Mouse (Mus musculus): Measurements from ENCODE around the gene Soga1. TPM values are rescaled to one million over a fixed set of nuclear protein-coding genes. Genes with fewer than 3 reads are reported as not detected.

The Soga1 gene
- polyA plus RNA-seq, 2 experiments, result 5.5 to 14.2 TPM

GRCm38 (mm10) chr2:157101650-157102049, 22.6 kb upstream of the Soga1 start:
- H3K4me2 ChIP-seq (replicated peaks; ENCODE audit: low read depth, low read length, severe bottlenecking), result no peak overlapping the region
- no peaks in the 10 kb centered on the region for H3K27me3 ChIP-seq (ENCODE audit: control insufficient read depth, insufficient read depth, low read length)
- H3K9ac ChIP-seq (ENCODE audit: low read depth, low read length, severe bottlenecking), result no peak overlapping the region
- DNase-seq (ENCODE audit: low spot score) (no peak), ATAC-seq (ENCODE audit: low FRiP score, low read depth) (no peak)
- no peak overlapping the region for H3K4me3 ChIP-seq (replicated peaks; ENCODE audit: low read length)
- no peak overlapping the region for H3K27ac ChIP-seq (replicated peaks; ENCODE audit: low read depth, low read length)
- 96% methylated on average over 9 of the region's 9 CpGs for WGBS
- TF ChIP-seq POLR2A (IDR thresholded peaks at IDR 0.05; ENCODE audit: borderline replicate concordance, extremely low read depth, insufficient read depth, insufficient read length), result no peak
- no peaks in the 10 kb centered on the region for H3K9me3 ChIP-seq (ENCODE audit: control insufficient read depth, low read length)
- H3K36me3 ChIP-seq (ENCODE audit: control insufficient read depth, insufficient read depth, low read length), result peaks cover 44% of the 10 kb centered on the region
- no peaks in the 10 kb centered on the region for H3K4me1 ChIP-seq (ENCODE audit: control insufficient read depth, insufficient read depth, low read length)

- Histone ChIP-seq H3K4me1 (ENCODE audit: control insufficient read depth, insufficient read depth, low read length) (no peaks in the 10 kb centered on the region), H3K4me3 (replicated peaks; ENCODE audit: low read length) (no peak overlapping the region), H3K4me2 (replicated peaks; ENCODE audit: low read depth, low read length, severe bottlenecking) (no peak overlapping the region), H3K36me3 (ENCODE audit: control insufficient read depth, insufficient read depth, low read length) (peaks cover 41% of the 10 kb centered on the region), H3K27ac (replicated peaks; ENCODE audit: low read depth, low read length) (no peak overlapping the region), H3K9me3 (ENCODE audit: control insufficient read depth, low read length) (no peaks in the 10 kb centered on the region), H3K9ac (ENCODE audit: low read depth, low read length, severe bottlenecking) (no peak overlapping the region), H3K27me3 (ENCODE audit: control insufficient read depth, insufficient read depth, low read length) (no peaks in the 10 kb centered on the region)
- DNase-seq (ENCODE audit: low spot score) (no peak), ATAC-seq (ENCODE audit: low FRiP score, low read depth) (no peak)
- 83% methylated on average over 12 of the region's 12 CpGs for WGBS
- TF ChIP-seq POLR2A (IDR thresholded peaks at IDR 0.05; ENCODE audit: borderline replicate concordance, extremely low read depth, insufficient read depth, insufficient read length), result no peak
Observed at GRCm38 (mm10) chr2:157100319-157100605, 21.2 kb upstream of the Soga1 start.

GRCm38 (mm10) chr2:157099532-157100318, 20.7 kb upstream of the Soga1 start:
- no peak overlapping the region for H3K4me3 ChIP-seq (replicated peaks; ENCODE audit: low read length)
- no peaks in the 10 kb centered on the region for H3K4me1 ChIP-seq (ENCODE audit: control insufficient read depth, insufficient read depth, low read length)
- ATAC-seq (ENCODE audit: low FRiP score, low read depth) (no peak), DNase-seq (ENCODE audit: low spot score) (no peak)
- TF ChIP-seq POLR2A (IDR thresholded peaks at IDR 0.05; ENCODE audit: borderline replicate concordance, extremely low read depth, insufficient read depth, insufficient read length), result no peak
- no peak overlapping the region for H3K27ac ChIP-seq (replicated peaks; ENCODE audit: low read depth, low read length)
- H3K36me3 ChIP-seq (ENCODE audit: control insufficient read depth, insufficient read depth, low read length), result peaks cover 36% of the 10 kb centered on the region
- no peak overlapping the region for H3K4me2 ChIP-seq (replicated peaks; ENCODE audit: low read depth, low read length, severe bottlenecking)
- H3K9me3 ChIP-seq (ENCODE audit: control insufficient read depth, low read length), result no peaks in the 10 kb centered on the region
- H3K9ac ChIP-seq (ENCODE audit: low read depth, low read length, severe bottlenecking), result no peak overlapping the region
- WGBS, result 78% methylated on average over 12 of the region's 12 CpGs
- H3K27me3 ChIP-seq (ENCODE audit: control insufficient read depth, insufficient read depth, low read length), result no peaks in the 10 kb centered on the region

GRCm38 (mm10) chr2:157095005-157095755, 16.1 kb upstream of the Soga1 start:
- H3K9ac ChIP-seq (ENCODE audit: low read depth, low read length, severe bottlenecking), result no peak overlapping the region
- peak; percentile 63 for DNase-seq (ENCODE audit: low spot score)
- no peak for TF ChIP-seq POLR2A (IDR thresholded peaks at IDR 0.05; ENCODE audit: borderline replicate concordance, extremely low read depth, insufficient read depth, insufficient read length)

GRCm38 (mm10) chr2:157092024-157092423, 13.0 kb upstream of the Soga1 start:
- TF ChIP-seq POLR2A (IDR thresholded peaks at IDR 0.05; ENCODE audit: borderline replicate concordance, extremely low read depth, insufficient read depth, insufficient read length), result no peak
- H3K36me3 ChIP-seq (ENCODE audit: control insufficient read depth, insufficient read depth, low read length), result peaks cover 6% of the 10 kb centered on the region; the same call in 1 of the 2 replicates
- no peak overlapping the region for H3K4me3 ChIP-seq (replicated peaks; ENCODE audit: low read length)
- no peak for ATAC-seq (ENCODE audit: low FRiP score, low read depth)
- DNase-seq (ENCODE audit: low spot score), result peak; percentile 37
- H3K9me3 ChIP-seq (ENCODE audit: control insufficient read depth, low read length), result no peaks in the 10 kb centered on the region
- H3K4me2 ChIP-seq (replicated peaks; ENCODE audit: low read depth, low read length, severe bottlenecking), result no peak overlapping the region
- peaks cover 5% of the 10 kb centered on the region; the same call in 1 of the 2 replicates for H3K4me1 ChIP-seq (ENCODE audit: control insufficient read depth, insufficient read depth, low read length)
- WGBS, result 48% methylated on average over 8 of the region's 8 CpGs
- H3K27me3 ChIP-seq (ENCODE audit: control insufficient read depth, insufficient read depth, low read length), result no peaks in the 10 kb centered on the region
- H3K9ac ChIP-seq (ENCODE audit: low read depth, low read length, severe bottlenecking), result no peak overlapping the region
- H3K27ac ChIP-seq (replicated peaks; ENCODE audit: low read depth, low read length), result no peak overlapping the region

More at GRCm38 (mm10) chr2:157095005-157095755, 16.1 kb upstream of the Soga1 start:
- peaks cover 12% of the 10 kb centered on the region for H3K36me3 ChIP-seq (ENCODE audit: control insufficient read depth, insufficient read depth, low read length)
- 66% methylated on average over 9 of the region's 9 CpGs for whole genome bisulfite sequencing
- peak; percentile 67; the same call in 1 of the 2 replicates for ATAC-seq (ENCODE audit: low FRiP score, low read depth)
- no peak overlapping the region for H3K4me2 ChIP-seq (replicated peaks; ENCODE audit: low read depth, low read length, severe bottlenecking)
- H3K27me3 ChIP-seq (ENCODE audit: control insufficient read depth, insufficient read depth, low read length), result no peaks in the 10 kb centered on the region
- no peak overlapping the region for H3K4me3 ChIP-seq (replicated peaks; ENCODE audit: low read length)
- no peaks in the 10 kb centered on the region for H3K9me3 ChIP-seq (ENCODE audit: control insufficient read depth, low read length)
- no peak overlapping the region for H3K27ac ChIP-seq (replicated peaks; ENCODE audit: low read depth, low read length)
- peaks cover 5% of the 10 kb centered on the region; the same call in 1 of the 2 replicates for H3K4me1 ChIP-seq (ENCODE audit: control insufficient read depth, insufficient read depth, low read length)
